Mouse (Mus musculus): ENCODE measurements around the gene Arhgap15. TPM values are rescaled to one million over a fixed set of nuclear protein-coding genes. Genes with fewer than 3 reads are reported as not detected.
A peak's percentile ranks its signal among the peaks of the same experiment; 100 is the strongest.

Arhgap15 gene
- polyA plus RNA-seq, 1 experiment = 1.7 TPM

- Histone ChIP-seq H3K27me3 (replicated peaks; ENCODE audit: control insufficient read depth, insufficient read depth, low read length) (no peaks in the 10 kb centered on the region), H3K4me3 (ENCODE audit: insufficient read depth, low read depth, low read length) (no peak overlapping the region), H3K4me1 (ENCODE audit: control insufficient read depth, insufficient read depth, low read length) (peaks cover 3% of the 10 kb centered on the region; the same call in 1 of the 2 replicates), H3K36me3 (ENCODE audit: control insufficient read depth, insufficient read depth, low read length) (no peaks in the 10 kb centered on the region), H3K27ac (ENCODE audit: insufficient read depth, low read depth, low read length) (peak overlapping the region; percentile 69)
- no peak for TF ChIP-seq POLR2A (IDR thresholded peaks at IDR 0.05; ENCODE audit: low read depth, low read length)
- TF ChIP-seq CTCF (conservative IDR thresholded peaks at IDR 0.05; ENCODE audit: insufficient read depth, insufficient read length, low read depth, low read length) = no peak
- DNase-seq = no peak
- 72% methylated on average over 8 of the region's 8 CpGs for WGBS
Measured at GRCm38 (mm10) chr2:44105198-44105555, 356.6 kb downstream of the Arhgap15 start.

- TF ChIP-seq CTCF (conservative IDR thresholded peaks at IDR 0.05; ENCODE audit: insufficient read depth, insufficient read length, low read depth, low read length) (no peak), POLR2A (IDR thresholded peaks at IDR 0.05; ENCODE audit: low read depth, low read length) (no peak)
- WGBS = 91% methylated on average over 8 of the region's 8 CpGs
- H3K4me3 ChIP-seq (ENCODE audit: insufficient read depth, low read depth, low read length) = no peak overlapping the region
- DNase-seq = no peak
- H3K36me3 ChIP-seq (ENCODE audit: control insufficient read depth, insufficient read depth, low read length) = no peaks in the 10 kb centered on the region
- H3K27me3 ChIP-seq (replicated peaks; ENCODE audit: control insufficient read depth, insufficient read depth, low read length) = no peaks in the 10 kb centered on the region
- H3K4me1 ChIP-seq (ENCODE audit: control insufficient read depth, insufficient read depth, low read length) = peaks cover 3% of the 10 kb centered on the region; the same call in 1 of the 2 replicates
- no peak overlapping the region for H3K27ac ChIP-seq (ENCODE audit: insufficient read depth, low read depth, low read length)
Measured at GRCm38 (mm10) chr2:44106359-44106758, 357.7 kb downstream of the Arhgap15 start.

GRCm38 (mm10) chr2:44111276-44111675, 362.7 kb downstream of the Arhgap15 start:
- 90% methylated on average over 3 of the region's 3 CpGs for WGBS
- Histone ChIP-seq H3K27me3 (replicated peaks; ENCODE audit: control insufficient read depth, insufficient read depth, low read length) (no peaks in the 10 kb centered on the region), H3K27ac (ENCODE audit: insufficient read depth, low read depth, low read length) (no peak overlapping the region), H3K4me3 (ENCODE audit: insufficient read depth, low read depth, low read length) (no peak overlapping the region), H3K36me3 (ENCODE audit: control insufficient read depth, insufficient read depth, low read length) (no peaks in the 10 kb centered on the region), H3K4me1 (ENCODE audit: control insufficient read depth, insufficient read depth, low read length) (no peaks in the 10 kb centered on the region)
- no peak for TF ChIP-seq POLR2A (IDR thresholded peaks at IDR 0.05; ENCODE audit: low read depth, low read length)
- no peak for TF ChIP-seq CTCF (conservative IDR thresholded peaks at IDR 0.05; ENCODE audit: insufficient read depth, insufficient read length, low read depth, low read length)
- DNase-seq = no peak

- Histone ChIP-seq H3K4me3 (ENCODE audit: insufficient read depth, low read depth, low read length) (no peak overlapping the region), H3K4me1 (ENCODE audit: control insufficient read depth, insufficient read depth, low read length) (no peaks in the 10 kb centered on the region), H3K27ac (ENCODE audit: insufficient read depth, low read depth, low read length) (peak overlapping the region; percentile 60), H3K36me3 (ENCODE audit: control insufficient read depth, insufficient read depth, low read length) (no peaks in the 10 kb centered on the region), H3K27me3 (replicated peaks; ENCODE audit: control insufficient read depth, insufficient read depth, low read length) (no peaks in the 10 kb centered on the region)
- TF ChIP-seq CTCF (conservative IDR thresholded peaks at IDR 0.05; ENCODE audit: insufficient read depth, insufficient read length, low read depth, low read length) (no peak), POLR2A (IDR thresholded peaks at IDR 0.05; ENCODE audit: low read depth, low read length) (no peak)
- peak; percentile 22 for DNase-seq
- 70% methylated on average over 9 of the region's 9 CpGs for WGBS
Measured at GRCm38 (mm10) chr2:44112990-44113798, 364.6 kb downstream of the Arhgap15 start.

- H3K36me3 ChIP-seq (ENCODE audit: control insufficient read depth, insufficient read depth, low read length) = no peaks in the 10 kb centered on the region
- WGBS = 58% methylated on average over 2 of the region's 2 CpGs
- no peak overlapping the region for H3K4me3 ChIP-seq (ENCODE audit: insufficient read depth, low read depth, low read length)
- no peaks in the 10 kb centered on the region for H3K4me1 ChIP-seq (ENCODE audit: control insufficient read depth, insufficient read depth, low read length)
- no peaks in the 10 kb centered on the region for H3K27me3 ChIP-seq (replicated peaks; ENCODE audit: control insufficient read depth, insufficient read depth, low read length)
- peak overlapping the region; percentile 66 for H3K27ac ChIP-seq (ENCODE audit: insufficient read depth, low read depth, low read length)
- peak; percentile 30 for DNase-seq
- no peak for TF ChIP-seq CTCF (conservative IDR thresholded peaks at IDR 0.05; ENCODE audit: insufficient read depth, insufficient read length, low read depth, low read length)
- no peak for TF ChIP-seq POLR2A (IDR thresholded peaks at IDR 0.05; ENCODE audit: low read depth, low read length)
Measured at GRCm38 (mm10) chr2:44114296-44114695, 365.7 kb downstream of the Arhgap15 start.

GRCm38 (mm10) chr2:44121162-44121561, 372.5 kb downstream of the Arhgap15 start:
- TF ChIP-seq CTCF (conservative IDR thresholded peaks at IDR 0.05; ENCODE audit: insufficient read depth, insufficient read length, low read depth, low read length) (no peak), POLR2A (IDR thresholded peaks at IDR 0.05; ENCODE audit: low read depth, low read length) (no peak)
- no peaks in the 10 kb centered on the region for H3K4me1 ChIP-seq (ENCODE audit: control insufficient read depth, insufficient read depth, low read length)
- H3K4me3 ChIP-seq (ENCODE audit: insufficient read depth, low read depth, low read length) = no peak overlapping the region
- no peaks in the 10 kb centered on the region for H3K27me3 ChIP-seq (replicated peaks; ENCODE audit: control insufficient read depth, insufficient read depth, low read length)
- no peak for DNase-seq
- no peaks in the 10 kb centered on the region for H3K36me3 ChIP-seq (ENCODE audit: control insufficient read depth, insufficient read depth, low read length)
- 79% methylated on average over 5 of the region's 5 CpGs for WGBS
- H3K27ac ChIP-seq (ENCODE audit: insufficient read depth, low read depth, low read length) = no peak overlapping the region

- no peak for DNase-seq
- Histone ChIP-seq H3K4me3 (ENCODE audit: insufficient read depth, low read depth, low read length) (no peak overlapping the region), H3K4me1 (ENCODE audit: control insufficient read depth, insufficient read depth, low read length) (no peaks in the 10 kb centered on the region), H3K27ac (ENCODE audit: insufficient read depth, low read depth, low read length) (no peak overlapping the region), H3K36me3 (ENCODE audit: control insufficient read depth, insufficient read depth, low read length) (no peaks in the 10 kb centered on the region; the same call in 1 of the 2 replicates), H3K27me3 (replicated peaks; ENCODE audit: control insufficient read depth, insufficient read depth, low read length) (no peaks in the 10 kb centered on the region)
- TF ChIP-seq POLR2A (IDR thresholded peaks at IDR 0.05; ENCODE audit: low read depth, low read length) (no peak), CTCF (conservative IDR thresholded peaks at IDR 0.05; ENCODE audit: insufficient read depth, insufficient read length, low read depth, low read length) (no peak)
- WGBS = 85% methylated on average over 2 of the region's 2 CpGs
Measured at GRCm38 (mm10) chr2:44123246-44123645, 374.6 kb downstream of the Arhgap15 start.

Measured in kidney, adult 2 months (tissue).